Mouse (Mus musculus) brain, embryonic 14.5 days (tissue): Measurements from ENCODE around the gene Wnt4.

ENCODE experiments used
- CTCF ChIP-seq: fragments of 200-500 bp; IDR thresholded peaks from 2 replicates; pipeline ENCODE4 v1.5.1; 2012; ENCODE audit warnings: inconsistent platforms, mild to moderate bottlenecking, moderate library complexity, borderline replicate concordance; ENCODE audit not compliant: insufficient read depth, insufficient read length; ENCODE audit errors: extremely low read depth
- POLR2A ChIP-seq: fragments of 200-500 bp; IDR thresholded peaks from 2 replicates; pipeline ENCODE4 v1.6.1; 2012; ENCODE audit warnings: mild to moderate bottlenecking, inconsistent platforms, borderline replicate concordance; ENCODE audit not compliant: poor library complexity, insufficient read depth, insufficient read length, severe bottlenecking; ENCODE audit errors: extremely low read depth

DNA sequence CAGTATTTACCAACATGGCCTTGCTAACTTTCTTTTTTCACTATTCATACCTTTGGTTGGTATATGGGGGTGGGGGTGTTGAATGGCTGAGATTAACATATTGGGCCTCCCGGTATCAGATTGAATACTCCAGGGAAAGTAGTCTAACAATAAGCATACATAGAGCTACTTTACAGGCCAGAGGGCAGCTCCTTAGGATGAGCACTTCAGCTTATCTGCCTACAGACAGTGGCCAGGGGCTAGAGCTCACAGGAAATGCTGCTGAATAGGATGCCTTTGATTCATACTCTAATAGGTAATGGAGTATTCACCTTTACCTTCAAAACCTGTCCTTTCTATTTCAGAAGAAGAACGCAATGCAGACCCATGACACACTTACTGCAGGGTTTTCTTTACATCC lies 37.8 kb downstream of the Wnt4 start:
- TF ChIP-seq POLR2A (no peak), CTCF (no peak)
